Mouse (Mus musculus) left cerebral cortex, adult 2 months (tissue): Measurements from ENCODE around the gene 9930111J21Rik2. TPM values are rescaled to one million over a fixed set of nuclear protein-coding genes. Genes with fewer than 3 reads are reported as not detected.
"Not testable (repeated sequence)": the region's sequence is repeated elsewhere in the genome, so short reads cannot be mapped to it uniquely, and the experiment has no call there.

Experiments used
- DNase-seq, 2 experiments: peaks; one replicate each; pipeline ENCODE4 v3.0.0; 2021 to 2022; ENCODE audit warnings: low spot score in 2 of 2, mixed read lengths in 1 of 2; ENCODE audit errors: extremely low spot score in 1 of 2
- H3K27ac ChIP-seq: fragments of 200-600 bp; 2 replicates; pipeline ENCODE4 v1.8.1; 2022
- H3K4me3 ChIP-seq: fragments of 200-600 bp; 2 replicates; pipeline ENCODE4 v1.8.1; 2022
- CTCF ChIP-seq: fragments of 200-600 bp; IDR thresholded peaks from 2 replicates; pipeline ENCODE4 v1.8.1; 2022; ENCODE audit warnings: antibody characterized with exemption, mild to moderate bottlenecking, moderate library complexity
- intact Hi-C: fragments of 180-260 bp; cut with DNase I; formaldehyde crosslinking; loops from one replicate; pipeline ENCODE4 v1.15.1; 2025
- total RNA-seq, 2 experiments: library from RNA; stranded (reverse); gene quantifications; 2 replicates each; pipeline ENCODE4 v1.2.3; 2021

Gene 9930111J21Rik2
- total RNA-seq, 2 experiments from 2014 or later, result 1.6 to 1.8 TPM

GRCm38 (mm10) chr11:49068358-49068757 is 17.3 kb upstream of the 9930111J21Rik2 start:
- intact Hi-C loops, result no loop called here
- H3K4me3 ChIP-seq, result no peak overlapping the region
- no peak for TF ChIP-seq CTCF
- no peak overlapping the region for H3K27ac ChIP-seq
- DNase-seq, result no peak

- H3K27ac ChIP-seq, H3K4me3 ChIP-seq, DNase-seq, intact Hi-C loops: not testable (repeated sequence)
Observed at GRCm38 (mm10) chr11:49063713-49064469, 12.8 kb upstream of the 9930111J21Rik2 start, which contains the start of gene Tgtp2. Gene Tgtp2 (minus strand): TSS chr11:49064206.

- H3K4me3 ChIP-seq, DNase-seq, H3K27ac ChIP-seq, intact Hi-C loops: not testable (repeated sequence)
Observed at GRCm38 (mm10) chr11:49061865-49062264, 10.8 kb upstream of the 9930111J21Rik2 start.

- DNase-seq, H3K4me3 ChIP-seq, intact Hi-C loops, H3K27ac ChIP-seq: not testable (repeated sequence)
Observed at GRCm38 (mm10) chr11:49060061-49060460, 9.0 kb upstream of the 9930111J21Rik2 start.

- DNase-seq, intact Hi-C loops: not testable (repeated sequence)
Observed at GRCm38 (mm10) chr11:49051894-49052293, 852 bp upstream of the 9930111J21Rik2 start.

GRCm38 (mm10) chr11:49050064-49050463 is 978 bp downstream of the 9930111J21Rik2 start:
- intact Hi-C loops, DNase-seq, H3K27ac ChIP-seq, H3K4me3 ChIP-seq: not testable (repeated sequence)

More at GRCm38 (mm10) chr11:49051894-49052293, 852 bp upstream of the 9930111J21Rik2 start:
- H3K27ac ChIP-seq, H3K4me3 ChIP-seq: not testable (repeated sequence)

GRCm38 (mm10) chr11:49012074-49012473 is 39.0 kb downstream of the 9930111J21Rik2 start:
- H3K27ac ChIP-seq, intact Hi-C loops, H3K4me3 ChIP-seq, DNase-seq: not testable (repeated sequence)

GRCm38 (mm10) chr11:49006785-49007184 is 44.3 kb downstream of the 9930111J21Rik2 start:
- H3K27ac ChIP-seq, intact Hi-C loops, DNase-seq, H3K4me3 ChIP-seq: not testable (repeated sequence)

- DNase-seq, intact Hi-C loops, H3K27ac ChIP-seq, H3K4me3 ChIP-seq: not testable (repeated sequence)
Observed at GRCm38 (mm10) chr11:49006317-49006716, 44.7 kb downstream of the 9930111J21Rik2 start.

- DNase-seq, H3K27ac ChIP-seq, H3K4me3 ChIP-seq, intact Hi-C loops: not testable (repeated sequence)
Observed at GRCm38 (mm10) chr11:49000411-49000810, 50.6 kb downstream of the 9930111J21Rik2 start.

- H3K27ac ChIP-seq, H3K4me3 ChIP-seq, DNase-seq, intact Hi-C loops: not testable (repeated sequence)
Observed at GRCm38 (mm10) chr11:48994018-48994417, 57.0 kb downstream of the 9930111J21Rik2 start, which contains the start of gene Tgtp1. Gene Tgtp1 (minus strand): TSS chr11:48994172.

GRCm38 (mm10) chr11:48993296-48993695 is 57.7 kb downstream of the 9930111J21Rik2 start:
- DNase-seq, H3K27ac ChIP-seq, intact Hi-C loops, H3K4me3 ChIP-seq: not testable (repeated sequence)

- DNase-seq, H3K27ac ChIP-seq, intact Hi-C loops, H3K4me3 ChIP-seq: not testable (repeated sequence)
Observed at GRCm38 (mm10) chr11:48991740-48992520, 59.1 kb downstream of the 9930111J21Rik2 start, which contains the start of gene Gm12185. Gene Gm12185 (minus strand): TSS chr11:48992226.

GRCm38 (mm10) chr11:48989981-48990380 is 61.1 kb downstream of the 9930111J21Rik2 start:
- H3K4me3 ChIP-seq, intact Hi-C loops, H3K27ac ChIP-seq, DNase-seq: not testable (repeated sequence)

GRCm38 (mm10) chr11:48988219-48988618 is 62.8 kb downstream of the 9930111J21Rik2 start:
- H3K4me3 ChIP-seq, H3K27ac ChIP-seq, DNase-seq, intact Hi-C loops: not testable (repeated sequence)

- H3K27ac ChIP-seq, DNase-seq, H3K4me3 ChIP-seq, intact Hi-C loops: not testable (repeated sequence)
Observed at GRCm38 (mm10) chr11:48982848-48983247, 68.2 kb downstream of the 9930111J21Rik2 start.

GRCm38 (mm10) chr11:48980052-48980451 is 71.0 kb downstream of the 9930111J21Rik2 start:
- H3K27ac ChIP-seq, intact Hi-C loops, H3K4me3 ChIP-seq, DNase-seq: not testable (repeated sequence)
